Mouse (Mus musculus): ENCODE results near the gene Snap25.

GRCm38 (mm10) chr2:136720235-136720634 lies 7.0 kb downstream of the Snap25 start:
- TF ChIP-seq CTCF (IDR thresholded peaks at IDR 0.05; ENCODE audit: insufficient read depth, low read length) (peak; percentile 44), POLR2A (IDR thresholded peaks at IDR 0.05; ENCODE audit: borderline replicate concordance, extremely low read depth, low read depth, low read length) (no peak)

All from lung, adult 2 months (tissue).